Mouse (Mus musculus) hindbrain, embryonic 15.5 days (tissue): ENCODE data around the gene Btnl9. TPM values are rescaled to one million over a fixed set of nuclear protein-coding genes. Genes with fewer than 3 reads are reported as not detected.
"Not testable (repeated sequence)": the region's sequence is repeated elsewhere in the genome, so short reads cannot be mapped to it uniquely, and the experiment has no call there.

Experiments
- ATAC-seq: fragments of 200-750 bp; cut with Nextera tagmentation; 2 replicates; pipeline ENCODE4 v1.8.0; 2017; ENCODE audit warnings: low read depth, moderate number of reproducible peaks, moderate TSS enrichment; ENCODE audit not compliant: low FRiP score
- H3K27ac ChIP-seq: fragments of 300-500 bp; sonication (generic); replicated peaks from 2 replicates; pipeline ENCODE4 v1.5.1; 2015; ENCODE audit warnings: mild to moderate bottlenecking, inconsistent platforms
- H3K27me3 ChIP-seq: fragments of 300-500 bp; sonication (generic); 2 replicates; pipeline ENCODE4 v1.6.1; 2015; ENCODE audit warnings: control low read depth, inconsistent platforms
- H3K36me3 ChIP-seq: fragments of 300-500 bp; sonication (generic); 2 replicates; pipeline ENCODE4 v1.6.1; 2015; ENCODE audit warnings: control low read depth, inconsistent platforms
- H3K4me1 ChIP-seq: fragments of 300-500 bp; sonication (generic); replicated peaks from 2 replicates; pipeline ENCODE4 v1.6.1; 2015; ENCODE audit warnings: control low read depth, inconsistent platforms
- H3K4me2 ChIP-seq: fragments of 300-500 bp; sonication (generic); 2 replicates; pipeline ENCODE4 v1.6.1; 2015; ENCODE audit warnings: moderate library complexity, mild to moderate bottlenecking, inconsistent platforms
- H3K4me3 ChIP-seq: fragments of 300-500 bp; sonication (generic); 2 replicates; pipeline ENCODE4 v1.5.1; 2015; ENCODE audit warnings: mild to moderate bottlenecking, inconsistent platforms
- H3K9ac ChIP-seq: fragments of 300-500 bp; sonication (generic); 2 replicates; pipeline ENCODE4 v1.6.1; 2015; ENCODE audit warnings: inconsistent platforms
- H3K9me3 ChIP-seq: fragments of 300-500 bp; sonication (generic); 2 replicates; pipeline ENCODE4 v1.6.1; 2016; ENCODE audit warnings: control low read depth, inconsistent platforms
- WGBS: fragments of 180-500 bp; shearing (Covaris S2); methylation state at CpG from one replicate; pipeline ENCODE4 v1.1.7; 2015; 5-methylcytosine and 5-hydroxymethylcytosine counted together
- polyA plus RNA-seq: library from polyadenylated mRNA; unstranded; fragments of >200 nt; fragmentation: Nextera tagmentation; extraction: Ambion mirVana; gene quantifications from 2 replicates; pipeline ENCODE4 v1.2.1, GENCODE M21; 2015

Gene Btnl9
- polyA plus RNA-seq, 1 experiment from 2014 or later = 0.22 TPM

DNA sequence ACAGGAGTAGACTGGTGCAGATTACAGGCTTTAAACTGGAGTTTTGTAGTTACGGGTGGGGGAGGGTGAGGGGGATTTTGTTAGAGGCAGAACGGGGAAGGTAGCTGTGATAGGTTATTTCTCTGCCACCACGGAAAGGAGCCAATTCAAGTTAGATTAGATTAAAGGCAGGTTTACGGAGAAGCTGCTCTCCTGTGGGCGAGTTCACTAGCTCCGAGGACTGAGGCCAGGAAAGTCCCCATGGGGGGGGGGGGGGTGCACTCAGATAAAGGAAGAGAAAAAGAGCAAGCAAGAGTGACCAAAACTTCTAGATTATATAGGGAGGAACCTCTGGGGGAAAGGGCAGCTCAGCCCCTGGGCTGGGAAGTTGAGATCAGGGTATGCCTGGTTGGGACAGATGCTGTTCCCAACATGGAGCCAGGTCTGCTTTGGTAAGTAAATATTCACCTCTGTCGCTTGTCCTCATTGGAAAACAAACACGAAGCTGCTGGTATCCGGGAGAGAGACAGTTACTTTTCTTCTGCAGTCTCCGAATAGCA lies 15.6 kb upstream of the Btnl9 start:
- ATAC-seq = peak; percentile 42
- Histone ChIP-seq H3K27ac (peak overlapping the region; percentile 97), H3K4me2 (peak overlapping the region; percentile 89), H3K4me1 (peaks cover 22% of the 10 kb centered on the region), H3K27me3 (no peaks in the 10 kb centered on the region), H3K9me3 (no peaks in the 10 kb centered on the region), H3K4me3 (peak overlapping the region; percentile 97), H3K36me3 (0 out of 2 replicates have a peak, but pooled peaks cover 2% of the 10 kb centered on the region), H3K9ac (peak overlapping the region; percentile 100)
- WGBS = 4% methylated on average over 10 of the region's 10 CpGs

DNA sequence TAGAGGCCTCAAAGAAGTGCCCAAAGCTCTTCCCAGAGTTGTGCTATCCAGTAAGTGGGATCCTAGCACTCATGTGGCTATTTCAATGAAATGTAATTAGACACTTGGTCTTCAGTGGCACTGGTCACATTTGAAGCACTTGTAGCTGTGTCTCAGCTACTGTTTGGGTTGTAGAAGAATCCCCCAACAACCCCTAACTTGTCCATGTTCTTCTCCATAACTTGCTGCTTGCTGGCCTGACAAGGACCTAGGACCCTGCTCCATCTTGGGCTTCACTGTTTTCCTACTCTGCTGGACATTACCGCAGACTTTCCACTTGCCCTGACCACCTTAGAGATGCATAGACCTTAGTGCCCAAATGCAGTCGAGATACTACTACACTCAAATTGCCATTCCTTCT lies 15.1 kb upstream of the Btnl9 start:
- no peaks in the 10 kb centered on the region for H3K27me3 ChIP-seq
- no peak overlapping the region for H3K27ac ChIP-seq
- peaks cover 22% of the 10 kb centered on the region for H3K4me1 ChIP-seq
- peak overlapping the region; percentile 100; the same call in 1 of the 2 replicates for H3K9ac ChIP-seq
- WGBS = 69% methylated on average over 2 of the region's 2 CpGs
- H3K4me3 ChIP-seq = peak overlapping the region; percentile 97
- H3K4me2 ChIP-seq = peak overlapping the region; percentile 89
- H3K9me3 ChIP-seq = no peaks in the 10 kb centered on the region
- H3K36me3 ChIP-seq = 0 out of 2 replicates have a peak, but pooled peaks cover 2% of the 10 kb centered on the region
- no peak for ATAC-seq

DNA sequence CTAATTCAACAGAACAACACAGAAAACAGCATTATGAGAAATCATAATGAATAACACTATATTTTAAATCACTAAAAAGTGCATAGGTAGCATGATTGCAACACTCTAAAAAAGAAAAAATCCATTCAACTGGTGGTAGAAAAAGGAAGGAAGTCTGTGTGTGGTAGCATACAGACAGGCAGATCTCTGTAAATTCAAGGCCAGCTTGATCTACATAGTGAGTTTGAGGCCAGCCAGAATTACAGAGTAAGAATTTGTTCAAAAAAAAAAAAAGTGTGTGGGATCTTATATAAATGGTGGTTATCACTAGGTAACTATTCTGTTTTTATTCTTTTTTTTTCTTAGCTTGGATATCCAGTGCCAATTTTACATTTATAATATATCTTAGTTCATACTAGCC lies 14.2 kb upstream of the Btnl9 start:
- Histone ChIP-seq H3K9ac (no peak overlapping the region), H3K4me1 (peaks cover 22% of the 10 kb centered on the region), H3K9me3 (no peaks in the 10 kb centered on the region), H3K27ac (no peak overlapping the region), H3K4me3 (no peak overlapping the region), H3K27me3 (no peaks in the 10 kb centered on the region), H3K36me3 (no peaks in the 10 kb centered on the region), H3K4me2 (no peak overlapping the region)
- no peak for ATAC-seq

DNA sequence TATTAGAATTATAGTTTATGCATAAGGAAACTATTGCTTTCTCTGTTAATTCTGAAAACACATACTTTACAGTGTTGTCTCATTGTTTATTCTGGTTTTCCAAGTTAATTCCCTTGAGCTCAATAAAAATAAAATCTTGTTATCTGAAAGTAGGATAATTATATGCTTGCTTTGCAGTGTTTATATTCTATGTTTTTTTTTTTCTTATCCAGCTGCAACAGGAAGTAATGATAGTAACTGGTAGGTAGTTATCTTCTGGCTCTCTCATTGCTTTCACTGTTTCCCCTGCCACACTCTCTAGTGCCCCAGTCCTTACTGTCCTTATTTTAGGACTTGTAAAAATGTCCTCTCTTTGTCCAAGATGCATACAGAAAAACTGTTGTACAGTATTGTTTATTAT lies 13.7 kb upstream of the Btnl9 start:
- peaks cover 22% of the 10 kb centered on the region for H3K4me1 ChIP-seq
- ATAC-seq = no peak
- H3K4me3 ChIP-seq = no peak overlapping the region
- H3K27me3 ChIP-seq = no peaks in the 10 kb centered on the region
- H3K9me3 ChIP-seq = no peaks in the 10 kb centered on the region
- no peaks in the 10 kb centered on the region for H3K36me3 ChIP-seq
- H3K9ac ChIP-seq = no peak overlapping the region
- no peak overlapping the region for H3K27ac ChIP-seq
- no peak overlapping the region for H3K4me2 ChIP-seq

DNA sequence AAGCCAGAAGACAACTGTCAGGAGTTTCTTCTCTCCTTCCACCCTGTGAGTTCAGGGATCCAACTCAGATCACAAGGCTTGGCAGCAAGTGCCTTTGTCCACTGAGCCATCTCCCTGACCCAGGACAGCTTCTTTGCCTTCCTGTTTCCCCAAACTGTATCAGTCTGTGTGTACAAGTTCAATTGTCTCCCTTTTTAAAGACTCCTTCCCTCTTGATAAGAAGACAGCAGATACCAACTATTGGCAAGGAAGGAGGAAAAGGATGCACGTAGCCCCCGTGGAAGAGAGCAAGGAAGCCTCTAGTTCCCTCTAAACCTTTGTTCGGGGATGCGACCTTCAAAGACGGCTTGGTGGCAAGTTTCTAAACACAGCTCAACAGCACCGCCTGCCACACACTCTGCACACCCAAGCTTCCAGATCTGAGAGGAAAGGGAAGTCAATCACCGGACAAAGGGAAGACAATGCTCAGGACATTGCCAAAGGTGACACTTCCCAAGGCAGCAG lies 8.9 kb upstream of the Btnl9 start:
- WGBS = 85% methylated on average over 7 of the region's 7 CpGs
- ATAC-seq = no peak
- no peaks in the 10 kb centered on the region for H3K4me1 ChIP-seq
- H3K27me3 ChIP-seq = no peaks in the 10 kb centered on the region
- H3K9me3 ChIP-seq = no peaks in the 10 kb centered on the region
- no peak overlapping the region for H3K4me3 ChIP-seq
- H3K4me2 ChIP-seq = no peak overlapping the region
- no peak overlapping the region for H3K27ac ChIP-seq
- no peak overlapping the region for H3K9ac ChIP-seq
- H3K36me3 ChIP-seq = no peaks in the 10 kb centered on the region

DNA sequence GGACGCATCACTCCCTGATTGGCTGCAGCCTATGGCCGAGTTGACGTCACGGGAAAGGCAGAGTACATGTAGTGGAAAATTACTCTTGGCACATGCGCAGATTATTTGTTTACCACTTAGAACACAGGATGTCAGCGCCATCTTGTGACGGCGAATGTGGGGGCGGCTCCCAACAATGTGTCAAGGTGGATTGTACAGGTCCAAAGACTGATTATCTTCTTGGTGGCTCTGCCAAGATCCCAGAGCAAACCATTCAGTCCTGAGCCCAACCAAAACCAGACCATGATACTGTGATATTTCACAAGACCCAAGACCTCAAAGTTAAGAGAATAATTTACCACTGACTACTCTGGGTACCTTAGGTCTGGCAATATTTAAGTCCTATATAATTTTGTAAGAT lies 7.8 kb upstream of the Btnl9 start:
- not testable (repeated sequence) for H3K36me3 ChIP-seq, H3K4me2 ChIP-seq, H3K9ac ChIP-seq, H3K9me3 ChIP-seq, H3K27ac ChIP-seq, H3K27me3 ChIP-seq, ATAC-seq, H3K4me3 ChIP-seq, H3K4me1 ChIP-seq
- 97% methylated on average over 9 of the region's 9 CpGs for WGBS

DNA sequence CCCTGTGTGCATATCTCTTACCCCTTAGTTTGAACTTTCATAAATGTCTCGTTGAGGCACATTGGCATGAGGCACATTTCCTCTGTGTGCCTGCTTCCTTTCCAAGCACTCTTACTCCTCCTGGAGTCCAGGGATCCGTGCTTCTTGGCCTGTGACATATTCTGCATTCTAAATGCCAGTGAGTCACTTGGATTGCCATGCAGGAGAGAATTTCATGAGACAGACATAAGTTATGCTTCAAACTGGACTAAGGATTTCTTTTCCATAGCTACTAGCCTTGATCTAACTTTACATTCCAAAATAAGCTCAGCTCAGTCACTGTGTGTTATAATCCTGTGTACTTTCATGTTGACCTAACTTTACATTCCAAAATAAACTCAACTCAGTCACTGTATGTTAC lies 4.1 kb upstream of the Btnl9 start:
- H3K9ac ChIP-seq = no peak overlapping the region
- H3K9me3 ChIP-seq = no peaks in the 10 kb centered on the region
- H3K4me1 ChIP-seq = no peaks in the 10 kb centered on the region
- WGBS = 56% methylated on average over 2 of the region's 2 CpGs
- no peak overlapping the region for H3K27ac ChIP-seq
- no peak for ATAC-seq
- no peaks in the 10 kb centered on the region for H3K36me3 ChIP-seq
- H3K4me2 ChIP-seq = no peak overlapping the region
- H3K4me3 ChIP-seq = no peak overlapping the region
- no peaks in the 10 kb centered on the region for H3K27me3 ChIP-seq

DNA sequence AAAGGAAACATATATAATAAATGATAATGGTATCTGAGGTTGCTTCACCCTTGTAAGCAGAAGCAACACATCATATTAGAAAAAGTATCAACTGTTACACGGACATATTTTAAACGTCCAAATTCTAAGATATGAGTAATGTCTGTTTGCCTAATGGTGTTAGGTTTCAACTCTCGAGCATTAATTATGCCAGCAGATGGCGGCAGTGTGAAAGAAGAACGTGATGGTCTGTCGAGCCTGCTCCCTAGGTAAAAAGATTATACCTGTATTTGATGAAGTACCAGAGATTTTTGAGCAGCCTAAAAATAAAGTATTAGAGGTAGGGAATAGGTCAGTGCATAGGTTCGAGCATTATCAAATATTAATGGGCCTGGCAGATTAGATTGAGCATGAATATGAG lies 2.8 kb upstream of the Btnl9 start:
- Histone ChIP-seq H3K27ac (no peak overlapping the region), H3K4me2 (no peak overlapping the region), H3K4me1 (no peaks in the 10 kb centered on the region), H3K36me3 (no peaks in the 10 kb centered on the region), H3K4me3 (no peak overlapping the region), H3K9me3 (no peaks in the 10 kb centered on the region), H3K27me3 (no peaks in the 10 kb centered on the region), H3K9ac (no peak overlapping the region)
- 5% methylated on average over 7 of the region's 7 CpGs for WGBS
- no peak for ATAC-seq

DNA sequence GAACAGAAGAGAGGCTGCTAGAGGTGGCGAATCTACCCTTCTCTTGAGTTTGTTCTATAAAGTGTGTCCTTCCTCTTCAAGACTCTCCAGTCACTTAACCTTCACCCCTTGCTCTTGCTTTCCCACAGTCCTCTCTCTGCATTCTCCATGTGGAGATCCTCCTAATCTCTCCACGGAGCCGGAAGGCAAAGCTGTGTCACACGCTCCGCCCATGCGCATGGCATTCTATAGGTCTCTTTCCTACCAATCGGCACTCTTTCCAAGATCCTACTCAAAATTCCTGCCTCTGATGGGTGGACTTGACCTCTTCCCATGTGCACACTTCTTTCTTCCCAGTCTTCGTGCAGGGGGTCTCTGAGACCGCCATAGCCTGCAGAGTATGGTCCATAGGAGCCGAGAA lies 742 bp upstream of the Btnl9 start:
- H3K27me3 ChIP-seq = no peaks in the 10 kb centered on the region
- H3K9me3 ChIP-seq = no peaks in the 10 kb centered on the region
- H3K27ac ChIP-seq = no peak overlapping the region
- no peak overlapping the region for H3K4me3 ChIP-seq
- H3K9ac ChIP-seq = no peak overlapping the region
- no peaks in the 10 kb centered on the region for H3K4me1 ChIP-seq
- WGBS = 84% methylated on average over 10 of the region's 10 CpGs
- H3K36me3 ChIP-seq = no peaks in the 10 kb centered on the region
- ATAC-seq = no peak
- no peak overlapping the region for H3K4me2 ChIP-seq

DNA sequence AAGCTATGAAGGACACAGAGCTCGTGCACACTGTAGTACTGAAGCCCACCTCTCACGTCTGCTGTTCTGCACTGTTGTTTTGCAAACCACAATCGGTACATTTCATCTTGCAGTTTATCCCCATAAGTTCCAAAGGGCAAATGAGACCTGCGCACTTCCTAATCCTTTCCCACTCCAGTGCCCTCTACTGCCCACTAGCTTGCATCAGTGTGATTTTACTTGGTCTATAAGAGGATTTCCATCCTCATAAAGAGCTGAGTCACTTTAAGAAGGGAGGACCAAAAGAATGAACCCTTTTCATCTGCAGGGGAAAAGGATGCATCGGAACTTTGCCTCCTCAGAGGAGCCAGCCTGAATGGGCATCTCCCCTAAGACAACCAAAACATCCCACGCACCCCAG lies 507 bp downstream of the Btnl9 start:
- Histone ChIP-seq H3K4me1 (no peaks in the 10 kb centered on the region), H3K4me2 (no peak overlapping the region), H3K27me3 (no peaks in the 10 kb centered on the region), H3K36me3 (no peaks in the 10 kb centered on the region), H3K27ac (no peak overlapping the region), H3K9me3 (no peaks in the 10 kb centered on the region), H3K4me3 (no peak overlapping the region), H3K9ac (no peak overlapping the region)
- no peak for ATAC-seq
- WGBS = 85% methylated on average over 6 of the region's 6 CpGs

DNA sequence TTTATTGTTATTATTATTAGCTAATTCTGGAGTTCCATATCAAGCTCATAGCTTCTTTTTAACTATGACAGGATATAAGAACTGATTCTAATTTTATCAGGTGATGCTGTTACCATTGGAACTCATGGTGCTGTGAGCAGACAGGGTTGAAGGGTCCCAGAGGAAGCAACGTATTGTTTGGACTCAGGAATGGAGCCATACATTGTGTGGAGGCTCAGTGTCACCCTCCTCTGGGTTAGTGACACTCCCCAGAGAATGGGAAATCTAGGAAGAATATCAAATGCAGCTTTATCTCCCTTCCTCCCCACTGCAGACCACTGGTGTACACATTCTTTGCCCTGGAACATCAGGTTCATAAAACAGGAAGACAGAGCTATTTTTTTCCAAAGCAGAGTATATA lies 3.8 kb downstream of the Btnl9 start:
- no peaks in the 10 kb centered on the region for H3K27me3 ChIP-seq
- H3K4me3 ChIP-seq = no peak overlapping the region
- H3K27ac ChIP-seq = no peak overlapping the region
- H3K4me2 ChIP-seq = no peak overlapping the region
- H3K4me1 ChIP-seq = no peaks in the 10 kb centered on the region
- no peak overlapping the region for H3K9ac ChIP-seq
- H3K9me3 ChIP-seq = no peaks in the 10 kb centered on the region
- H3K36me3 ChIP-seq = no peaks in the 10 kb centered on the region
- 72% methylated on average over 1 of the region's 1 CpGs for WGBS
- ATAC-seq = no peak

DNA sequence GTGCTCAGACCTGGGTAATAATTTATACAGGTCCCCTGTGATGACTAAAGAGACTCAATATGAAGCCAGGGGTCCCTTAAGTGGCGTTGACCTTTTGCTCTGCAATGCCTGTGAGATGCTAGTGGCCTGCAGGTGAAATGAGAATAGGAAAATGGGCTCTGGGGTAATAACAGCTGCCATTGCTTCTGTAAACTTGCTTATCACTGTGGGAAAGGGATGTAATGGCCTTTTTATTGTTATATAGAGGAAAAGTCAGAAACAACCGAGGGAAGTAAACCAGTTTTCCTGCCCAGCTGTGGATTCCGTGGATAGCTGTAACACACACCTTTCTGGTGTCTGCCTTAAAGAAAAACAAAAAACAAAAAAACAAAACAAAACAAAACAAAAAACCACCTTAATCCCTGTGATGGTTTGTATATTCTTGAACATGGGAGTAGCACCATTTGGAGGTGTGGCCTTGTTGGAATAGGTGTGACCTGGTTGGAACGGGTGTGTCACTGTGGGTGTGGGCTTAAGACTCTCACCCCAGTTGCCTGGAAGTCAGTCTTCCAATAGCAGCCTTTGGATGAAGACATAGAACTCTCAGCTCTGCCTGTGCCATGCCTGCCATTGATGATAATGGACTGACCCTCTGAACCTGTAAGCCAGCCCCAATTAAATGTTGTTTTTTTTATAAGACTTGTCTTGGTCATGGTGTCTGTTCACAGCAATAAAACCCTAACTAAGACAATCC lies 10.7 kb downstream of the Btnl9 start:
- H3K4me3 ChIP-seq, H3K4me2 ChIP-seq, H3K4me1 ChIP-seq, H3K36me3 ChIP-seq, H3K27me3 ChIP-seq, H3K9ac ChIP-seq, ATAC-seq, H3K9me3 ChIP-seq, H3K27ac ChIP-seq: not testable (repeated sequence)
- WGBS = 80% methylated on average over 4 of the region's 4 CpGs

DNA sequence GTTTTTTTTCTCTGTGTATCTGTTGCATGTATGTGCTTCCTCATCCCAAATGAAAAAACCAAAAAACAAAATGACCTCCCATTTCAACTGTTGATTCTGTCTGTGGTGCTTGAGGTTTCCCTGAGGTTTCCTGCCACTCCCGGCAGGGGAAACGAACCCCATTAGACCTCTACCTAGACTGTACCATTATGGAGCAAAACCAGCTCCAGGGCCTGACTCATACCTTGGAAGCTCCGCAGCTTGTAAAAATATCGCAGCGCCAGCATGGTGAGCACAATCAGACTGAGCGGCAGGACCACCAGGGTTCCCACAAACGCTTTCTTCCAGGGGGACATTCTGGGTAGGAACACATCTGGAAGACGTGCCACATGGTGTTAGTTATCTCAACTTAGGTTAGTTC lies 11.6 kb downstream of the Btnl9 start:
- no peaks in the 10 kb centered on the region for H3K27me3 ChIP-seq
- H3K9ac ChIP-seq = no peak overlapping the region
- no peaks in the 10 kb centered on the region for H3K4me1 ChIP-seq
- H3K27ac ChIP-seq = no peak overlapping the region
- no peak overlapping the region for H3K4me2 ChIP-seq
- no peak for ATAC-seq
- no peaks in the 10 kb centered on the region for H3K36me3 ChIP-seq
- 87% methylated on average over 8 of the region's 8 CpGs for WGBS
- no peak overlapping the region for H3K4me3 ChIP-seq
- no peaks in the 10 kb centered on the region for H3K9me3 ChIP-seq
